Mouse (Mus musculus) spleen, adult 2 months (tissue): ENCODE measurements at regions not wholly inside any gene's neighbourhood (a gene's known extent, or its start where the extent isn't known, plus 50 kb on each side); places are given as distances from the start of the nearest gene placed in this dataset.

ENCODE experiments used
- CTCF ChIP-seq: fragments of 200-500 bp; IDR thresholded peaks from 2 replicates; pipeline ENCODE4 v1.5.1; 2011; ENCODE audit warnings: mild to moderate bottlenecking, inconsistent platforms; ENCODE audit not compliant: insufficient read depth, insufficient read length, insufficient replicate concordance; ENCODE audit errors: extremely low read depth
- POLR2A ChIP-seq: fragments of 200-500 bp; IDR thresholded peaks from 2 replicates; pipeline ENCODE4 v1.6.1; 2011; ENCODE audit warnings: low read depth, low read length, inconsistent platforms

GRCm38 (mm10) chr3:136450986-136451774 lies 125.3 kb upstream of the Bank1 start:
- TF ChIP-seq CTCF (no peak), POLR2A (no peak)
